Mouse (Mus musculus) neutrophil, adult 83 days (primary cell): ENCODE results near the gene Gm4567. TPM values are rescaled to one million over a fixed set of nuclear protein-coding genes. Genes with fewer than 3 reads are reported as not detected.

Experiments
- total RNA-seq, 2 experiments: library from RNA; stranded (reverse); gene quantifications; one replicate each; pipeline ENCODE4 v1.2.4; 2023

The Gm4567 gene
- not detected for total RNA-seq

DNA sequence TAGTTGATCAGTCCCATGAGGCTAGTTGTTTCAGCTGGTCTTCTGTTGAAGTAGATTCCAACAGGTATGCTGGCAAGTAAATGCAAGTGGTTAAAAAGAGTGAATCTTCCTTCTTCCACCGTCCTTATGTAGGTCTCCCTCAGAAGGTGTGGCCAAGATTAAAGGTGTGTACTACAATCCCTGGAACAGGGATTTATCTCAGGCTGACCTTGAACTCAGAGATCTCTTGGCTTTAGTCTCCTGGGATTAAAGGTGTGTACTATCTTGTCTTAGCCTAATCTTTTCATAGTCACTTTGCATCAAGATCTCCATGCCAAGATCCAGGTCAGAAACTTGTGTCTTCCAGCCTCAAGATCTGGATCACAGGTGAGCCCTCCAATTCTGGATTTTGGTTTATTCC is at the start of gene Gm4567:
Gene Gm4567 (minus strand): TSS at position 101 of the 400 bp plus-strand sequence.

GRCm38 (mm10) chr7:22761397-22761796 is 41.9 kb upstream of the Gm4567 start, which contains the start of gene Vmn1r157:
TSS of gene Vmn1r157 (plus strand) at chr7:22761697.

GRCm38 (mm10) chr7:22692217-22692616 is 27.3 kb downstream of the Gm4567 start, which contains the start of gene Gm8693:
TSS of gene Gm8693 (minus strand) at chr7:22692317.

Other genes starting within 250 kb of the Gm4567 start
- not detected for gene Vmn1r151, start 220.0 kb downstream of the Gm4567 start, total RNA-seq
- gene Vmn1r152, start 196.7 kb downstream of the Gm4567 start, total RNA-seq, result not detected
- not detected for gene Gm8677, start 184.8 kb downstream of the Gm4567 start, total RNA-seq
- not detected for gene Gm4201, start 154.4 kb downstream of the Gm4567 start, total RNA-seq
- gene Gm4565, start 131.6 kb downstream of the Gm4567 start, total RNA-seq, result not detected
- gene Vmn1r155, start 61.7 kb downstream of the Gm4567 start, total RNA-seq, result not detected
- not detected for gene Gm8693, start 27.4 kb downstream of the Gm4567 start, total RNA-seq
- not detected for gene Vmn1r157, start 42.0 kb upstream of the Gm4567 start, total RNA-seq
- gene Vmn1r158, start 71.1 kb upstream of the Gm4567 start, total RNA-seq, result not detected
- not detected for gene Vmn1r159, start 123.9 kb upstream of the Gm4567 start, total RNA-seq
- gene Vmn1r160, start 151.5 kb upstream of the Gm4567 start, total RNA-seq, result not detected